In the genomic region with DNA sequence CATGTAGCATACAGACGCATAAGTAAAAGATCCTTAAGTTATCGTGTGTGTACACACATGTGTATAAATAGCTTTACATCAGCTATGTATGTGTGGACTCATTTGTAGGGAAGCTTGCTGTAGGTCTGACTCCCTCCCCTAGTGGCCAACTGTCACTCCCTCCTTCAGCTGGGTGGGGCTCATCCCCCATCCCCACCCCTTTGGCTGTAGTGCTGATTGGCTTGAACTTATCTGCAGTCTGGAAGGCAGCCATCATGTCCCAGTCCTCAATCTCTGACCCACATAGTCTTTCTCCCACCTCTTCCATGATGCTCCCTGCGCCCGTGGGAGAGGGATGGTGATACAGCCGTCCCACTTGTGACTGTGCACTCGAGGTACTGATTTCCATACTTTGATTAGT, we compare ENCODE assay signal across 16 mouse cellular contexts. TPM values are rescaled to one million over a fixed set of nuclear protein-coding genes. Genes with fewer than 3 reads are reported as not detected.
DNase-seq lines count a peak whose midpoint lies in the region; ATAC-seq and TF ChIP-seq lines count a peak whose summit lies in the region.
"Had no signal": no experiment of that assay in that cellular context is flagged by ENCODE, and none has a peak within 500 bp of the region (broad histone marks: within the 10 kb centered on the region; RNA-seq: fewer than 3 reads in every experiment).

No protein-coding gene starts in this region.

- no peak overlapping the region for H3K9ac ChIP-seq in forebrain, embryonic 16.5 days (replicated peaks; ENCODE audit: low read depth, low read length)
- H3K9ac ChIP-seq: heart, embryonic 13.5 days had no signal

- 91% methylated on average over 6 of the region's 6 CpGs for WGBS in forebrain, embryonic 16.5 days

- DNase-seq in left cerebral cortex, adult 2 months (ENCODE audit: extremely low spot score in 1 of 2, low spot score in 2 of 2) = no peak
- no peak for DNase-seq in left cerebral cortex, postnatal 4 days
- peak; percentile 50 to 60 for DNase-seq in heart, postnatal 36 days
- DNase-seq in left cerebral cortex, adult 8-10 months (ENCODE audit: low spot score in 2 of 2) = no peak
- no peak for DNase-seq in kidney, adult 18-20 months
- DNase-seq: cerebellum, adult 11 months; lung, postnatal 4 days; right cerebral cortex, adult 18-20 months had no signal

- peak; percentile 16; the same call in 1 of the 2 replicates for TF ChIP-seq CTCF in left cerebral cortex, adult 2 months (IDR thresholded peaks at IDR 0.05)

- H3K27me3 ChIP-seq in forebrain, embryonic 16.5 days (replicated peaks; ENCODE audit: control insufficient read depth, insufficient read depth, low read length) = no peaks in the 10 kb centered on the region
- H3K27me3 ChIP-seq: heart, embryonic 13.5 days had no signal

- H3K4me3 ChIP-seq in left cerebral cortex, adult 2 months = no peak overlapping the region
- no peak overlapping the region for H3K4me3 ChIP-seq in forebrain, embryonic 16.5 days (replicated peaks; ENCODE audit: low read length)
- H3K4me3 ChIP-seq: heart, embryonic 13.5 days; limb, embryonic 10.5 days had no signal

- no peak overlapping the region for H3K4me2 ChIP-seq in forebrain, embryonic 16.5 days (ENCODE audit: low read length)
- H3K4me2 ChIP-seq: heart, embryonic 13.5 days had no signal

- H3K9me3 ChIP-seq in forebrain, embryonic 16.5 days (ENCODE audit: control insufficient read depth, low read length) = no peaks in the 10 kb centered on the region
- H3K9me3 ChIP-seq: heart, embryonic 13.5 days; limb, embryonic 10.5 days had no signal

- peaks cover 7% of the 10 kb centered on the region for H3K4me1 ChIP-seq in forebrain, embryonic 16.5 days (replicated peaks; ENCODE audit: control insufficient read depth, insufficient read depth, low read length)

- H3K36me3 ChIP-seq in forebrain, embryonic 16.5 days (ENCODE audit: control insufficient read depth, insufficient read depth) = no peaks in the 10 kb centered on the region
- H3K36me3 ChIP-seq: limb, embryonic 10.5 days had no signal

- intact Hi-C loops in left cerebral cortex, adult 2 months (cut with DNase I) = no loop called here
- intact Hi-C loops in left cerebral cortex, postnatal 4 days (cut with DNase I) = no loop called here
- intact Hi-C loops in heart, postnatal 36 days (cut with DNase I) = no loop called here

- peak; percentile 45 for ATAC-seq in common myeloid progenitor, adult 5-6 weeks (replicated peaks; ENCODE audit: low read depth, poor library complexity, severe bottlenecking)
- peak; percentile 79 for ATAC-seq in megakaryocyte progenitor cell, adult 5-6 weeks (replicated peaks; ENCODE audit: poor library complexity)
- ATAC-seq in forebrain, embryonic 16.5 days = no peak
- ATAC-seq: inflammation-experienced regulatory T-cells, adult 6 months had no signal

- 0 out of 2 replicates have a peak overlapping the region, but pooled peaks have one; percentile 3 for H3K27ac ChIP-seq in left cerebral cortex, adult 2 months
- H3K27ac ChIP-seq in forebrain, embryonic 16.5 days (ENCODE audit: low read length) = no peak overlapping the region
- H3K27ac ChIP-seq: heart, embryonic 13.5 days; limb, embryonic 10.5 days had no signal

RNA-seq across cellular contexts. Expression of a gene that starts 26.7 kb away (rescaled TPM):
- total RNA-seq in left cerebral cortex, adult 2 months (2021) = 100 to 1,000 TPM; 300 to 307 TPM
- total RNA-seq in left cerebral cortex, postnatal 4 days (2021) = 100 to 1,000 TPM; 349 to 380 TPM
- 58.2 and 59.6 TPM in 2 replicates for total RNA-seq in common myeloid progenitor, adult 5-6 weeks (2017)
- total RNA-seq in heart, postnatal 36 days (2021) = 10 to 100 TPM; 58.7 to 59.1 TPM
- total RNA-seq in megakaryocyte progenitor cell, adult 5-6 weeks (2015) = 75.9 and 76.7 TPM in 2 replicates
- 72.6 and 79.3 TPM in 2 replicates for total RNA-seq in megakaryocyte progenitor cell, adult 5-6 weeks (2017)
- total RNA-seq in left cerebral cortex, adult 8-10 months (2022) = 100 to 1,000 TPM; 281 to 320 (median 303) TPM
- 210 and 269 TPM in 2 replicates for polyA plus RNA-seq in forebrain, embryonic 16.5 days (2015; fragmentation: Nextera tagmentation; extraction: Ambion mirVana)

RNA-seq across cellular contexts. Expression of a gene that starts 46.0 kb away (rescaled TPM):
- total RNA-seq in left cerebral cortex, adult 2 months (2021) = not detected
- not detected for total RNA-seq in left cerebral cortex, postnatal 4 days (2021)
- not detected in 2 replicates for total RNA-seq in common myeloid progenitor, adult 5-6 weeks (2017)
- total RNA-seq in heart, postnatal 36 days (2021) = not detected
- total RNA-seq in megakaryocyte progenitor cell, adult 5-6 weeks (2015) = not detected in 2 replicates
- total RNA-seq in megakaryocyte progenitor cell, adult 5-6 weeks (2017) = not detected in 2 replicates
- not detected for total RNA-seq in left cerebral cortex, adult 8-10 months (2022)
- polyA plus RNA-seq in forebrain, embryonic 16.5 days (2015; fragmentation: Nextera tagmentation; extraction: Ambion mirVana) = not detected in 2 replicates
- total RNA-seq: adrenal gland, postnatal 4 days had no signal
- polyA plus RNA-seq: heart, embryonic 13.5 days; inflammation-experienced regulatory T-cells, adult 6 months; limb, embryonic 10.5 days; neural tube, embryonic 14.5 days had no signal

RNA-seq across cellular contexts. Expression of a gene that starts 52.5 kb away (rescaled TPM):
- 1 to 10 TPM; 2.1 to 2.6 TPM for total RNA-seq in left cerebral cortex, adult 2 months (2021)
- under 1 TPM in 1 of 2 experiments, not detected in 1; 0.46 TPM for total RNA-seq in left cerebral cortex, postnatal 4 days (2021)
- total RNA-seq in common myeloid progenitor, adult 5-6 weeks (2017) = 1.3 and 1.8 TPM in 2 replicates
- 1 to 10 TPM; 1.8 to 2.7 TPM for total RNA-seq in heart, postnatal 36 days (2021)
- 1.1 and 1.3 TPM in 2 replicates for total RNA-seq in megakaryocyte progenitor cell, adult 5-6 weeks (2015)
- total RNA-seq in megakaryocyte progenitor cell, adult 5-6 weeks (2017) = 0.91 TPM in 1 of 2 replicates, not detected in the other
- 1 to 10 TPM; 2.1 to 3.2 (median 2.6) TPM for total RNA-seq in left cerebral cortex, adult 8-10 months (2022)
- polyA plus RNA-seq in forebrain, embryonic 16.5 days (2015; fragmentation: Nextera tagmentation; extraction: Ambion mirVana) = 0.08 and 0.12 TPM in 2 replicates

Comparison
In these comparisons a context has a peak if more than half of its experiments do, and no peak if none do; other contexts are left out.
1. DNase-seq: peak in heart, postnatal 36 days (2 of 2); none in left cerebral cortex, adult 2 months (0 of 2), left cerebral cortex, postnatal 4 days (single experiment), left cerebral cortex, adult 8-10 months (0 of 2) and kidney, adult 18-20 months (single experiment).